Mouse (Mus musculus) kidney, adult 2 months (tissue): ENCODE measurements at regions not wholly inside any gene's neighbourhood (a gene's known extent, or its start where the extent isn't known, plus 50 kb on each side); places are given as distances from the start of the nearest gene placed in this dataset.

ENCODE experiments used
- CTCF ChIP-seq: fragments of 200-500 bp; conservative IDR thresholded peaks from 2 replicates; pipeline ENCODE4 v1.5.1; 2011; ENCODE audit warnings: low read depth, mild to moderate bottlenecking, control low read depth, low read length, moderate library complexity, mixed read lengths; ENCODE audit not compliant: insufficient read depth, insufficient read length
- POLR2A ChIP-seq: fragments of 200-500 bp; IDR thresholded peaks from one replicate; pipeline ENCODE4 v1.6.1; 2011; ENCODE audit warnings: low read depth, low read length, control low read depth

DNA sequence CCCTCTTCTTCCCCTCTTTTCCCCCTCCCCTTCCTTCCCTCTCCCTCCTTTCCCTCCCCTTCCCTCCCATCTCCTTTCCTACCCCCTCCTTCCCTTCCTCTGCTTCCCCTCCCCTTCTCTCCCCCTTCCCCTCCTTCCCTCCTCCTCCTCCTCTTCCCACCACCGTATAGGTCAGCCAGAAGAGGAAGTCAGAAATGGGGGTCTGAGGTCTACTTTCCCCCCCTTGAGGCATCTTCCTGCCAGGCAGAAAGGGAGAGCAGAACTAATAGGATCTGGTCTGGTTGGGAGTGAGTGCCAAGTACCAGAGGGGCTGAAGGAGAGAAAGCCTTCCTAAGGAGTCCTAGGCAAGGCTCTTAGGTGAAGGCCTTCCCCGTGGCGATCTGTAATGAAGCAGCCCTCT is 114.8 kb upstream of the Kcng1 start:
- TF ChIP-seq POLR2A (no peak), CTCF (no peak)
